Mouse (Mus musculus) left cerebral cortex, adult 2 months (tissue): ENCODE data around the gene Oog2. TPM values are rescaled to one million over a fixed set of nuclear protein-coding genes. Genes with fewer than 3 reads are reported as not detected.
"Not testable (repeated sequence)": the region's sequence is repeated elsewhere in the genome, so short reads cannot be mapped to it uniquely, and the experiment has no call there.

ENCODE experiments used
- DNase-seq, 2 experiments: peaks; one replicate each; pipeline ENCODE4 v3.0.0; 2021 to 2022; ENCODE audit warnings: low spot score in 2 of 2, mixed read lengths in 1 of 2; ENCODE audit errors: extremely low spot score in 1 of 2
- H3K27ac ChIP-seq: fragments of 200-600 bp; 2 replicates; pipeline ENCODE4 v1.8.1; 2022
- H3K4me3 ChIP-seq: fragments of 200-600 bp; 2 replicates; pipeline ENCODE4 v1.8.1; 2022
- CTCF ChIP-seq: fragments of 200-600 bp; IDR thresholded peaks from 2 replicates; pipeline ENCODE4 v1.8.1; 2022; ENCODE audit warnings: antibody characterized with exemption, mild to moderate bottlenecking, moderate library complexity
- intact Hi-C: fragments of 180-260 bp; cut with DNase I; formaldehyde crosslinking; loops from one replicate; pipeline ENCODE4 v1.15.1; 2025
- long read RNA-seq, 2 experiments: library from polyadenylated mRNA; stranded (forward); transcript quantifications; one replicate each; pipeline ENCODE4 v2.0.0; 2021; ENCODE audit warnings: borderline mapping rate in 2 of 2
- total RNA-seq, 2 experiments: library from RNA; stranded (reverse); gene quantifications; 2 replicates each; pipeline ENCODE4 v1.2.3; 2021

Oog2 gene
- not detected for total RNA-seq
- long read RNA-seq, experiment 1, result 0 reads
- long read RNA-seq, experiment 2, result 0 reads

GRCm38 (mm10) chr4:144190419-144190818 is at the start of gene Oog2:
Gene Oog2 (plus strand): TSS chr4:144190719.
- no peak within 1 kb of the TSS for H3K4me3 ChIP-seq
- intact Hi-C loops, result no loop called here
- no peak for TF ChIP-seq CTCF
- DNase-seq, result no peak
- no peak within 1 kb of the TSS for H3K27ac ChIP-seq

GRCm38 (mm10) chr4:144162563-144162962 is 28.0 kb upstream of the Oog2 start, which contains the start of gene Oog3:
Gene Oog3 (minus strand): TSS chr4:144162663.
- H3K27ac ChIP-seq, result no peak within 1 kb of the TSS
- no peak for DNase-seq
- TF ChIP-seq CTCF, result no peak
- H3K4me3 ChIP-seq, result no peak within 1 kb of the TSS
- intact Hi-C loops, result no loop called here

GRCm38 (mm10) chr4:144213218-144213617 is 22.7 kb downstream of the Oog2 start, which contains the start of gene C87977:
Gene C87977 (minus strand): TSS chr4:144213318.
- intact Hi-C loops, H3K4me3 ChIP-seq, DNase-seq, H3K27ac ChIP-seq: not testable (repeated sequence)

Other genes with a start within 250 kb of the Oog2 start
- not detected for gene Pramef25, start 239.7 kb upstream of the Oog2 start, total RNA-seq
- gene Gm13101, start 223.8 kb upstream of the Oog2 start, total RNA-seq, result not detected
- not detected for gene Pramef17, start 196.3 kb upstream of the Oog2 start, total RNA-seq
- not detected for gene Pramel4, start 131.6 kb upstream of the Oog2 start, total RNA-seq
- not detected for gene Gm13102, start 84.2 kb upstream of the Oog2 start, total RNA-seq
- gene Oog3, start 28.1 kb upstream of the Oog2 start, total RNA-seq, result not detected
- gene C87977, start 22.6 kb downstream of the Oog2 start, total RNA-seq, result not detected
- not detected for gene Pramel5, start 89.8 kb downstream of the Oog2 start, total RNA-seq
- not detected for gene Gm13128, start 139.5 kb downstream of the Oog2 start, total RNA-seq
- gene Gm13119, start 167.2 kb downstream of the Oog2 start, total RNA-seq, result not detected
- not detected for gene Pramef20, start 187.2 kb downstream of the Oog2 start, total RNA-seq
- not detected for gene Pramef12, start 217.7 kb downstream of the Oog2 start, total RNA-seq
- not detected for gene 1700012P22Rik, start 248.1 kb downstream of the Oog2 start, total RNA-seq